Mouse (Mus musculus): ENCODE results near the gene Zbtb9. TPM values are rescaled to one million over a fixed set of nuclear protein-coding genes. Genes with fewer than 3 reads are reported as not detected.

The Zbtb9 gene
- polyA plus RNA-seq (2014; fragmentation: Illumina TruSeq; extraction: RNeasy Lipid Tissue Mini Kit (QIAGEN cat#74804); ENCODE audit: low replicate concordance): 11.7 TPM

GRCm38 (mm10) chr17:26972703-26973574 lies at the start of gene Zbtb9:
Gene Zbtb9, plus strand, starts transcription at chr17:26973167.

GRCm38 (mm10) chr17:26932839-26933398 lies 40.0 kb upstream of the Zbtb9 start, which contains the start of gene Phf1:
Gene Phf1, plus strand, starts transcription at chr17:26933052.

GRCm38 (mm10) chr17:26939178-26939972 lies 33.6 kb upstream of the Zbtb9 start, which contains the start of gene Cuta:
Gene Cuta, minus strand, starts transcription at chr17:26939569.

GRCm38 (mm10) chr17:26941031-26941789 lies 31.8 kb upstream of the Zbtb9 start, which contains the start of gene Syngap1:
Gene Syngap1, plus strand, starts transcription at chr17:26941253.

GRCm38 (mm10) chr17:27028909-27029308 lies 55.9 kb downstream of the Zbtb9 start, which contains the start of gene Bak1:
Gene Bak1, minus strand, starts transcription at chr17:27029009.

GRCm38 (mm10) chr17:27056812-27057516 lies 84.0 kb downstream of the Zbtb9 start, which contains the start of gene Itpr3:
Gene Itpr3, plus strand, starts transcription at chr17:27057304.

Other genes with a start within 250 kb of the Zbtb9 start
- 17.1 TPM for gene Bnip1, start 192.1 kb upstream of the Zbtb9 start, polyA plus RNA-seq (2014; fragmentation: Illumina TruSeq; extraction: RNeasy Lipid Tissue Mini Kit (QIAGEN cat#74804); ENCODE audit: low replicate concordance)
- not detected for gene Nkx2-5, start 128.2 kb upstream of the Zbtb9 start, polyA plus RNA-seq (2014; fragmentation: Illumina TruSeq; extraction: RNeasy Lipid Tissue Mini Kit (QIAGEN cat#74804); ENCODE audit: low replicate concordance)
- not detected for gene Kifc5b, start 56.1 kb upstream of the Zbtb9 start, polyA plus RNA-seq (2014; fragmentation: Illumina TruSeq; extraction: RNeasy Lipid Tissue Mini Kit (QIAGEN cat#74804); ENCODE audit: low replicate concordance)
- gene Phf1, start 40.1 kb upstream of the Zbtb9 start, polyA plus RNA-seq (2014; fragmentation: Illumina TruSeq; extraction: RNeasy Lipid Tissue Mini Kit (QIAGEN cat#74804); ENCODE audit: low replicate concordance): 1.7 TPM
- 11.6 TPM for gene Cuta, start 33.6 kb upstream of the Zbtb9 start, polyA plus RNA-seq (2014; fragmentation: Illumina TruSeq; extraction: RNeasy Lipid Tissue Mini Kit (QIAGEN cat#74804); ENCODE audit: low replicate concordance)
- gene Syngap1, start 31.9 kb upstream of the Zbtb9 start, polyA plus RNA-seq (2014; fragmentation: Illumina TruSeq; extraction: RNeasy Lipid Tissue Mini Kit (QIAGEN cat#74804); ENCODE audit: low replicate concordance): 0.33 TPM
- gene Bak1, start 55.8 kb downstream of the Zbtb9 start, polyA plus RNA-seq (2014; fragmentation: Illumina TruSeq; extraction: RNeasy Lipid Tissue Mini Kit (QIAGEN cat#74804); ENCODE audit: low replicate concordance): 2.3 TPM
- gene Itpr3, start 84.1 kb downstream of the Zbtb9 start, polyA plus RNA-seq (2014; fragmentation: Illumina TruSeq; extraction: RNeasy Lipid Tissue Mini Kit (QIAGEN cat#74804); ENCODE audit: low replicate concordance): 1.2 TPM
- 2.1 TPM for gene Uqcc2, start 160.7 kb downstream of the Zbtb9 start, polyA plus RNA-seq (2014; fragmentation: Illumina TruSeq; extraction: RNeasy Lipid Tissue Mini Kit (QIAGEN cat#74804); ENCODE audit: low replicate concordance)
- gene Ip6k3, start 194.6 kb downstream of the Zbtb9 start, polyA plus RNA-seq (2014; fragmentation: Illumina TruSeq; extraction: RNeasy Lipid Tissue Mini Kit (QIAGEN cat#74804); ENCODE audit: low replicate concordance): not detected
- gene Lemd2, start 231.3 kb downstream of the Zbtb9 start, polyA plus RNA-seq (2014; fragmentation: Illumina TruSeq; extraction: RNeasy Lipid Tissue Mini Kit (QIAGEN cat#74804); ENCODE audit: low replicate concordance): 0.59 TPM

All from small intestine, adult 10 weeks (tissue).